14 mouse cellular contexts compared by ENCODE assay signal in genomic region chr8:61708586-61709305, GRCm38 (mm10).
DNase-seq lines count a peak whose midpoint lies in the region; ATAC-seq and TF ChIP-seq lines count a peak whose summit lies in the region.
"Had no signal": no experiment of that assay in that cellular context is flagged by ENCODE, and none has a peak within 500 bp of the region (broad histone marks: within the 10 kb centered on the region; RNA-seq: fewer than 3 reads in every experiment).

No protein-coding gene starts in this region.

- 74% methylated on average over 8 of the region's 8 CpGs for WGBS in heart, embryonic 12.5 days
- 54% methylated on average over 8 of the region's 8 CpGs for WGBS in hindbrain, embryonic 13.5 days
- WGBS in midbrain, postnatal 0 days = 55% methylated on average over 8 of the region's 8 CpGs
- 85% methylated on average over 8 of the region's 8 CpGs for WGBS in cerebellum, adult 2 months

- no peak overlapping the region for H3K4me3 ChIP-seq in heart, embryonic 12.5 days
- no peak overlapping the region for H3K4me3 ChIP-seq in hindbrain, embryonic 13.5 days
- H3K4me3 ChIP-seq in midbrain, postnatal 0 days (ENCODE audit: low read depth, low read length) = no peak overlapping the region
- no peak overlapping the region for H3K4me3 ChIP-seq in cerebellum, adult 2 months (replicated peaks; ENCODE audit: insufficient read depth, low read depth, low read length)
- no peak overlapping the region for H3K4me3 ChIP-seq in layer of hippocampus, adult 2 months
- H3K4me3 ChIP-seq: embryonic facial prominence, embryonic 13.5 days; left cerebral cortex, adult 2 months had no signal

- H3K27me3 ChIP-seq in heart, embryonic 12.5 days (replicated peaks) = no peaks in the 10 kb centered on the region
- H3K27me3 ChIP-seq in hindbrain, embryonic 13.5 days = no peaks in the 10 kb centered on the region
- no peaks in the 10 kb centered on the region for H3K27me3 ChIP-seq in midbrain, postnatal 0 days (ENCODE audit: insufficient read depth, low read length)
- H3K27me3 ChIP-seq in cerebellum, adult 2 months (ENCODE audit: control insufficient read depth, insufficient read depth, low read length) = no peaks in the 10 kb centered on the region
- H3K27me3 ChIP-seq: embryonic facial prominence, embryonic 13.5 days had no signal

- no peak overlapping the region for H3K9ac ChIP-seq in heart, embryonic 12.5 days
- H3K9ac ChIP-seq in hindbrain, embryonic 13.5 days = no peak overlapping the region
- H3K9ac ChIP-seq in midbrain, postnatal 0 days (replicated peaks; ENCODE audit: low read length, poor library complexity, severe bottlenecking) = no peak overlapping the region
- H3K9ac ChIP-seq: embryonic facial prominence, embryonic 13.5 days; liver, embryonic 14.5 days had no signal

- peaks cover 19% of the 10 kb centered on the region for H3K4me1 ChIP-seq in heart, embryonic 12.5 days (replicated peaks)
- H3K4me1 ChIP-seq in hindbrain, embryonic 13.5 days (replicated peaks) = peaks cover 8% of the 10 kb centered on the region
- no peaks in the 10 kb centered on the region for H3K4me1 ChIP-seq in midbrain, postnatal 0 days (ENCODE audit: insufficient read depth, low read length)
- H3K4me1 ChIP-seq in cerebellum, adult 2 months (ENCODE audit: control insufficient read depth, insufficient read depth, low read length) = no peaks in the 10 kb centered on the region

- no peak for ATAC-seq in heart, embryonic 12.5 days (ENCODE audit: insufficient number of reproducible peaks, low FRiP score)
- ATAC-seq in hindbrain, embryonic 13.5 days (ENCODE audit: low FRiP score) = peak; percentile 69
- ATAC-seq in midbrain, postnatal 0 days (ENCODE audit: low FRiP score) = 0 out of 2 replicates have a peak, but pooled peaks have one; percentile 16

- peaks cover 56% of the 10 kb centered on the region for H3K36me3 ChIP-seq in heart, embryonic 12.5 days
- no peaks in the 10 kb centered on the region for H3K36me3 ChIP-seq in hindbrain, embryonic 13.5 days
- no peaks in the 10 kb centered on the region for H3K36me3 ChIP-seq in midbrain, postnatal 0 days (ENCODE audit: insufficient read depth, low read length)

- TF ChIP-seq POLR2A in cerebellum, adult 2 months (IDR thresholded peaks at IDR 0.05; ENCODE audit: borderline replicate concordance, insufficient read depth, low read length) = no peak

- no peak overlapping the region for H3K27ac ChIP-seq in heart, embryonic 12.5 days (ENCODE audit: poor library complexity, severe bottlenecking)
- peak overlapping the region; percentile 76 for H3K27ac ChIP-seq in hindbrain, embryonic 13.5 days
- no peak overlapping the region for H3K27ac ChIP-seq in midbrain, postnatal 0 days (ENCODE audit: low read depth, low read length)
- H3K27ac ChIP-seq in cerebellum, adult 2 months (ENCODE audit: insufficient read depth, low read length) = no peak overlapping the region
- H3K27ac ChIP-seq in layer of hippocampus, adult 2 months = no peak overlapping the region
- H3K27ac ChIP-seq: embryonic facial prominence, embryonic 13.5 days; kidney, postnatal 0 days; left cerebral cortex, adult 2 months; liver, embryonic 14.5 days had no signal

- H3K4me2 ChIP-seq in heart, embryonic 12.5 days = no peak overlapping the region
- peak overlapping the region; percentile 19; the same call in 1 of the 2 replicates for H3K4me2 ChIP-seq in hindbrain, embryonic 13.5 days
- no peak overlapping the region for H3K4me2 ChIP-seq in midbrain, postnatal 0 days (ENCODE audit: low read depth, low read length, poor library complexity, severe bottlenecking)
- H3K4me2 ChIP-seq: embryonic facial prominence, embryonic 13.5 days had no signal

- no peaks in the 10 kb centered on the region for H3K9me3 ChIP-seq in heart, embryonic 12.5 days (replicated peaks)
- no peaks in the 10 kb centered on the region for H3K9me3 ChIP-seq in hindbrain, embryonic 13.5 days
- H3K9me3 ChIP-seq in midbrain, postnatal 0 days (ENCODE audit: low read length) = no peaks in the 10 kb centered on the region
- H3K9me3 ChIP-seq: embryonic facial prominence, embryonic 13.5 days had no signal

- peak; percentile 92 for DNase-seq in heart, adult 11 months
- peak; percentile 51 for DNase-seq in embryo, embryonic 10.5 days (ENCODE audit: low spot score)
- DNase-seq in midbrain, postnatal 0 days (ENCODE audit: low spot score) = no peak
- DNase-seq in cerebellum, adult 2 months = no peak
- DNase-seq in lung, postnatal 10 days = no peak
- no peak for DNase-seq in layer of hippocampus, adult 2 months (ENCODE audit: low spot score in 2 of 2)
- DNase-seq: B cell, adult 2 months; gastrocnemius, postnatal 36 days had no signal

- no peak for TF ChIP-seq CTCF in midbrain, postnatal 0 days (IDR thresholded peaks at IDR 0.05)
- TF ChIP-seq CTCF in cerebellum, adult 2 months (IDR thresholded peaks at IDR 0.05; ENCODE audit: borderline replicate concordance, insufficient read depth, low read depth, low read length) = no peak
- TF ChIP-seq CTCF in layer of hippocampus, adult 2 months (conservative IDR thresholded peaks at IDR 0.05) = no peak

Comparison
In these comparisons a context has a peak if more than half of its experiments do, and no peak if none do; other contexts are left out.
1. DNase-seq: peak in heart, adult 11 months (single experiment) and embryo, embryonic 10.5 days (single experiment); none in midbrain, postnatal 0 days (single experiment), cerebellum, adult 2 months (0 of 2), lung, postnatal 10 days (single experiment) and layer of hippocampus, adult 2 months (0 of 2).